ENCODE assay signal across 10 mouse cellular contexts in genomic region chr4:52985216-52985615, GRCm38 (mm10). TPM values are rescaled to one million over a fixed set of nuclear protein-coding genes. Genes with fewer than 3 reads are reported as not detected.
A peak's percentile ranks its signal among the peaks of the same experiment; 100 is the strongest.
DNase-seq lines count a peak whose midpoint lies in the region; ATAC-seq lines count a peak whose summit lies in the region.
"Had no signal": no experiment of that assay in that cellular context is flagged by ENCODE, and none has a peak within 500 bp of the region (broad histone marks: within the 10 kb centered on the region; RNA-seq: fewer than 3 reads in every experiment).

No protein-coding gene starts in this region.

- no peak overlapping the region for H3K9ac ChIP-seq in forebrain, embryonic 11.5 days (ENCODE audit: low read length)
- no peak overlapping the region for H3K9ac ChIP-seq in forebrain, embryonic 14.5 days (ENCODE audit: low read length)
- H3K9ac ChIP-seq in heart, embryonic 11.5 days (ENCODE audit: low read depth, low read length): no peak overlapping the region

- no peaks in the 10 kb centered on the region for H3K36me3 ChIP-seq in forebrain, embryonic 11.5 days (ENCODE audit: control insufficient read depth, insufficient read depth, low read length)
- no peaks in the 10 kb centered on the region for H3K36me3 ChIP-seq in forebrain, embryonic 10.5 days (replicated peaks)
- H3K36me3 ChIP-seq in forebrain, embryonic 14.5 days (ENCODE audit: control insufficient read depth, insufficient read depth, low read length): no peaks in the 10 kb centered on the region
- no peaks in the 10 kb centered on the region for H3K36me3 ChIP-seq in heart, embryonic 11.5 days (ENCODE audit: control insufficient read depth, insufficient read depth, low read length)

- H3K9me3 ChIP-seq in forebrain, embryonic 11.5 days (ENCODE audit: control insufficient read depth, low read length): no peaks in the 10 kb centered on the region
- H3K9me3 ChIP-seq in forebrain, embryonic 10.5 days: no peaks in the 10 kb centered on the region
- no peaks in the 10 kb centered on the region for H3K9me3 ChIP-seq in forebrain, embryonic 14.5 days (replicated peaks; ENCODE audit: control insufficient read depth, low read length)
- H3K9me3 ChIP-seq in heart, embryonic 11.5 days (replicated peaks; ENCODE audit: control insufficient read depth, low read length): no peaks in the 10 kb centered on the region

- no peak overlapping the region for H3K4me3 ChIP-seq in forebrain, embryonic 11.5 days (ENCODE audit: low read depth, low read length)
- H3K4me3 ChIP-seq in forebrain, embryonic 10.5 days: no peak overlapping the region
- no peak overlapping the region for H3K4me3 ChIP-seq in forebrain, embryonic 14.5 days (ENCODE audit: low read depth, low read length)
- H3K4me3 ChIP-seq in heart, embryonic 11.5 days (ENCODE audit: low read depth, low read length): no peak overlapping the region

- no peak overlapping the region for H3K27ac ChIP-seq in forebrain, embryonic 11.5 days (ENCODE audit: low read depth, low read length)
- no peak overlapping the region for H3K27ac ChIP-seq in forebrain, embryonic 10.5 days
- no peak overlapping the region for H3K27ac ChIP-seq in forebrain, embryonic 14.5 days (ENCODE audit: low read depth, low read length)
- H3K27ac ChIP-seq in heart, embryonic 11.5 days (ENCODE audit: low read depth, low read length): no peak overlapping the region

- H3K4me1 ChIP-seq in forebrain, embryonic 11.5 days (replicated peaks; ENCODE audit: control insufficient read depth, insufficient read depth, low read length): no peaks in the 10 kb centered on the region
- peaks cover 5% of the 10 kb centered on the region; the same call in 1 of the 2 replicates for H3K4me1 ChIP-seq in forebrain, embryonic 10.5 days
- no peaks in the 10 kb centered on the region for H3K4me1 ChIP-seq in forebrain, embryonic 14.5 days (ENCODE audit: control insufficient read depth, insufficient read depth, low read length)
- no peaks in the 10 kb centered on the region for H3K4me1 ChIP-seq in heart, embryonic 11.5 days (ENCODE audit: control insufficient read depth, insufficient read depth, low read length)

- WGBS in forebrain, embryonic 11.5 days: 64% methylated on average over 2 of the region's 2 CpGs
- WGBS in forebrain, embryonic 10.5 days: 71% methylated on average over 2 of the region's 2 CpGs
- WGBS in forebrain, embryonic 14.5 days: 76% methylated on average over 2 of the region's 2 CpGs
- WGBS in heart, embryonic 11.5 days (ENCODE audit: insufficient replicate concordance): 65% methylated on average over 2 of the region's 2 CpGs

- DNase-seq in forebrain, embryonic 11.5 days (ENCODE audit: low spot score): no peak
- no peak for DNase-seq in forebrain, embryonic 10.5 days (ENCODE audit: extremely low spot score, low spot score)
- DNase-seq in lung, postnatal 10 days: peak; percentile 13
- no peak for DNase-seq in lung, postnatal 25 days (ENCODE audit: low spot score)
- peak; percentile 55 for DNase-seq in forebrain, embryonic 14.5 days (ENCODE audit: low spot score)
- peak; percentile 9 for DNase-seq in retina, adult 2 months (ENCODE audit: low read depth, low spot score)
- no peak for DNase-seq in frontal cortex, postnatal 14 days (ENCODE audit: low spot score in 2 of 2)

- 0 out of 2 replicates have a peak, but pooled peaks have one; percentile 49 for ATAC-seq in forebrain, embryonic 11.5 days (replicated peaks; ENCODE audit: low FRiP score)
- ATAC-seq in forebrain, embryonic 14.5 days: peak; percentile 44; the same call in 1 of the 2 replicates
- ATAC-seq in heart, embryonic 11.5 days (replicated peaks; ENCODE audit: insufficient number of reproducible peaks, low FRiP score, low TSS enrichment): no peak
- ATAC-seq: Patski had no signal

- no peak overlapping the region for H3K4me2 ChIP-seq in forebrain, embryonic 11.5 days (ENCODE audit: low read depth, low read length, severe bottlenecking)
- H3K4me2 ChIP-seq in forebrain, embryonic 14.5 days (ENCODE audit: low read length): no peak overlapping the region
- no peak overlapping the region for H3K4me2 ChIP-seq in heart, embryonic 11.5 days

- H3K27me3 ChIP-seq in forebrain, embryonic 11.5 days (ENCODE audit: control insufficient read depth, insufficient read depth, low read length): no peaks in the 10 kb centered on the region
- no peaks in the 10 kb centered on the region for H3K27me3 ChIP-seq in forebrain, embryonic 10.5 days (ENCODE audit: poor library complexity, severe bottlenecking)
- H3K27me3 ChIP-seq in forebrain, embryonic 14.5 days (replicated peaks; ENCODE audit: control insufficient read depth, insufficient read depth, low read length): no peaks in the 10 kb centered on the region
- no peaks in the 10 kb centered on the region for H3K27me3 ChIP-seq in heart, embryonic 11.5 days (ENCODE audit: control insufficient read depth, insufficient read depth, low read length)

RNA-seq across cellular contexts. Expression of gene Nipsnap3a, which starts 3.9 kb away (rescaled TPM):
- polyA plus RNA-seq in forebrain, embryonic 11.5 days (2014; fragmentation: Nextera tagmentation; extraction: Ambion mirVana): not detected in 2 replicates
- not detected in 2 replicates for polyA plus RNA-seq in forebrain, embryonic 10.5 days (2016; fragmentation: Nextera tagmentation; extraction: Ambion mirVana)
- polyA plus RNA-seq in forebrain, embryonic 14.5 days (2014; fragmentation: Nextera tagmentation; extraction: Ambion mirVana): not detected in 2 replicates
- not detected in 2 replicates for polyA plus RNA-seq in heart, embryonic 11.5 days (2014; fragmentation: Nextera tagmentation; extraction: Ambion mirVana)
- polyA plus RNA-seq: limb, embryonic 14.5 days; Patski had no signal

RNA-seq across cellular contexts. Expression of gene Olfr270, which starts 20.9 kb away (rescaled TPM):
- polyA plus RNA-seq in forebrain, embryonic 11.5 days (2014; fragmentation: Nextera tagmentation; extraction: Ambion mirVana): not detected in 2 replicates
- not detected in 2 replicates for polyA plus RNA-seq in forebrain, embryonic 10.5 days (2016; fragmentation: Nextera tagmentation; extraction: Ambion mirVana)
- polyA plus RNA-seq in forebrain, embryonic 14.5 days (2014; fragmentation: Nextera tagmentation; extraction: Ambion mirVana): not detected in 2 replicates
- not detected in 2 replicates for polyA plus RNA-seq in heart, embryonic 11.5 days (2014; fragmentation: Nextera tagmentation; extraction: Ambion mirVana)
- polyA plus RNA-seq: limb, embryonic 14.5 days; Patski had no signal

RNA-seq across cellular contexts. Expression of gene Nipsnap3b, which starts 26.5 kb away (rescaled TPM):
- 82.5 and 86.4 TPM in 2 replicates for polyA plus RNA-seq in forebrain, embryonic 11.5 days (2014; fragmentation: Nextera tagmentation; extraction: Ambion mirVana)
- 69.9 and 74.9 TPM in 2 replicates for polyA plus RNA-seq in forebrain, embryonic 10.5 days (2016; fragmentation: Nextera tagmentation; extraction: Ambion mirVana)
- 173 and 182 TPM in 2 replicates for polyA plus RNA-seq in forebrain, embryonic 14.5 days (2014; fragmentation: Nextera tagmentation; extraction: Ambion mirVana)
- polyA plus RNA-seq in heart, embryonic 11.5 days (2014; fragmentation: Nextera tagmentation; extraction: Ambion mirVana): 91.6 and 105 TPM in 2 replicates

Comparison
In these comparisons a context has a peak if more than half of its experiments do, and no peak if none do; other contexts are left out.
1. DNase-seq: peak in lung, postnatal 10 days (single experiment), forebrain, embryonic 14.5 days (single experiment) and retina, adult 2 months (single experiment); none in forebrain, embryonic 11.5 days (single experiment), forebrain, embryonic 10.5 days (single experiment), lung, postnatal 25 days (single experiment) and frontal cortex, postnatal 14 days (0 of 2).